Mouse (Mus musculus) midbrain, postnatal 0 days (tissue): ENCODE measurements around the gene Gm13287. TPM values are rescaled to one million over a fixed set of nuclear protein-coding genes. Genes with fewer than 3 reads are reported as not detected.
A peak's percentile ranks its signal among the peaks of the same experiment; 100 is the strongest.
"Not testable (repeated sequence)": the region's sequence is repeated elsewhere in the genome, so short reads cannot be mapped to it uniquely, and the experiment has no call there.

Source experiments
- ATAC-seq: fragments of 200-750 bp; cut with Nextera tagmentation; 2 replicates; pipeline ENCODE4 v1.8.0; 2017; ENCODE audit warnings: moderate number of reproducible peaks, mild to moderate bottlenecking, moderate TSS enrichment, moderate library complexity; ENCODE audit not compliant: low FRiP score
- DNase-seq: peaks from one replicate; pipeline ENCODE4 v3.0.0-alpha.2; 2015; ENCODE audit warnings: low spot score
- H3K27ac ChIP-seq: fragments of 300-500 bp; sonication (generic); 2 replicates; pipeline ENCODE4 v1.5.1; 2014; ENCODE audit warnings: low read depth, mild to moderate bottlenecking, low read length, mixed read lengths
- H3K27me3 ChIP-seq: fragments of 300-500 bp; sonication (generic); 2 replicates; pipeline ENCODE4 v1.6.1; 2014; ENCODE audit warnings: low read length, control low read depth, mixed read lengths; ENCODE audit not compliant: insufficient read depth
- H3K36me3 ChIP-seq: fragments of 300-500 bp; sonication (generic); 2 replicates; pipeline ENCODE4 v1.6.1; 2014; ENCODE audit warnings: low read length, control low read depth, mixed read lengths; ENCODE audit not compliant: insufficient read depth
- H3K4me1 ChIP-seq: fragments of 300-500 bp; sonication (generic); 2 replicates; pipeline ENCODE4 v1.6.1; 2014; ENCODE audit warnings: mild to moderate bottlenecking, control low read depth, antibody characterized with exemption, low read length, mixed read lengths; ENCODE audit not compliant: insufficient read depth
- H3K4me2 ChIP-seq: fragments of 300-500 bp; sonication (generic); 2 replicates; pipeline ENCODE4 v1.6.1; 2014; ENCODE audit warnings: low read depth, mild to moderate bottlenecking, low read length, mixed read lengths; ENCODE audit not compliant: poor library complexity, severe bottlenecking
- H3K4me3 ChIP-seq: fragments of 300-500 bp; sonication (generic); 2 replicates; pipeline ENCODE4 v1.5.1; 2014; ENCODE audit warnings: low read depth, mild to moderate bottlenecking, low read length, moderate library complexity
- H3K9ac ChIP-seq: fragments of 300-500 bp; sonication (generic); replicated peaks from 2 replicates; pipeline ENCODE4 v1.6.1; 2014; ENCODE audit warnings: mild to moderate bottlenecking, low read length, moderate library complexity, mixed read lengths; ENCODE audit not compliant: poor library complexity, severe bottlenecking
- H3K9me3 ChIP-seq: fragments of 300-500 bp; sonication (generic); 2 replicates; pipeline ENCODE4 v1.6.1; 2016; ENCODE audit warnings: low read length, control low read depth
- CTCF ChIP-seq: IDR thresholded peaks from 2 replicates; pipeline ENCODE4 v1.5.1; 2016; ENCODE audit warnings: antibody characterized with exemption, mild to moderate bottlenecking
- WGBS: fragments of 180-500 bp; shearing (Covaris S2); extraction: QIAGEN DNeasy Blood & Tissue Kit; methylation state at CpG from one replicate; pipeline ENCODE4 v1.1.7; 2014; 5-methylcytosine and 5-hydroxymethylcytosine counted together
- polyA plus RNA-seq: library from polyadenylated mRNA; unstranded; fragments of >200 nt; fragmentation: Nextera tagmentation; extraction: Ambion mirVana; gene quantifications from 2 replicates; pipeline ENCODE4 v1.2.1, GENCODE M21; 2015
- total RNA-seq: library from RNA; depleted of rRNA; stranded (reverse); fragments of >200 nt; gene quantifications from 2 replicates; pipeline ENCODE4 v1.2.3, GENCODE M21; 2014

Gene Gm13287
- total and polyA plus RNA-seq, 2 experiments from 2014 or later, result not detected

DNA sequence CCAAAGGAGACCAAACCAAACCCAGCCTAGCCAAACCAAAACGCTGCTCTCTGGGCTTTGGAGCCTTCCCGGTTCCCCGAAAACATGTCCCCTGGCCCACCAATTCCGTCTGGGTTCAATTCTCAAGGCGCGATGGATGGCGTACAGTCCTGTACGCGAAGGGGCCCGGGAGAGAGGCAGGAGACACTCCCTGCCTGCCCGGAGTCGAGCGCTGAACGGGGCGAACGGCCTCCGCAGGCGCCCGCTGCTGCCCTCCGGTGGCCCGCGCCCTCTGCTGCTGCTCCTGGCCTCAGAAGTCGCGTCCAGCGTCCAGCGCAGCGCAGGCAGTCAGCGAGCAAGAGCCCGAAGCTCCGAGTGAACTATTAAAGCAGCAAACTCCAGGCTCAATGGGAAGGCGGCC, 20.7 kb upstream of the Gm13287 start:
- H3K36me3 ChIP-seq, H3K9me3 ChIP-seq, H3K4me2 ChIP-seq, H3K9ac ChIP-seq, H3K4me1 ChIP-seq, H3K27me3 ChIP-seq, ATAC-seq, H3K27ac ChIP-seq, H3K4me3 ChIP-seq, DNase-seq: not testable (repeated sequence)
- TF ChIP-seq CTCF, result 0 out of 2 replicates have a peak, but pooled peaks have one; percentile 12
- no CpG with 5 or more reads among the region's 31 CpGs for WGBS

GRCm38 (mm10) chr4:88785409-88785808, 17.6 kb upstream of the Gm13287 start, which contains the start of gene Gm13276:
Gene Gm13276 (plus strand): TSS chr4:88785709.
- not testable (repeated sequence) for H3K4me2 ChIP-seq, H3K9me3 ChIP-seq, H3K36me3 ChIP-seq, H3K4me1 ChIP-seq, H3K4me3 ChIP-seq, H3K9ac ChIP-seq, ATAC-seq, DNase-seq, H3K27me3 ChIP-seq, H3K27ac ChIP-seq
- WGBS, result no CpG with 5 or more reads among the region's 27 CpGs

GRCm38 (mm10) chr4:88788402-88788801, 14.7 kb upstream of the Gm13287 start, which contains the start of gene Gm13277:
Gene Gm13277 (plus strand): TSS chr4:88788632.
- not testable (repeated sequence) for H3K4me1 ChIP-seq, ATAC-seq, DNase-seq, H3K9me3 ChIP-seq, H3K9ac ChIP-seq, H3K27ac ChIP-seq, H3K4me2 ChIP-seq, H3K27me3 ChIP-seq, H3K36me3 ChIP-seq, H3K4me3 ChIP-seq
- peak; percentile 59 for TF ChIP-seq CTCF
- WGBS, result no CpG with 5 or more reads among the region's 28 CpGs

- not testable (repeated sequence) for H3K9me3 ChIP-seq, H3K4me3 ChIP-seq, H3K4me1 ChIP-seq, H3K27ac ChIP-seq, H3K9ac ChIP-seq, H3K36me3 ChIP-seq, DNase-seq, ATAC-seq, H3K4me2 ChIP-seq, H3K27me3 ChIP-seq
- WGBS, result no CpG with 5 or more reads among the region's 28 CpGs
Measured at GRCm38 (mm10) chr4:88791250-88791649, 11.8 kb upstream of the Gm13287 start, which contains the start of gene Gm13278. Gene Gm13278 (plus strand): TSS chr4:88791550.

DNA sequence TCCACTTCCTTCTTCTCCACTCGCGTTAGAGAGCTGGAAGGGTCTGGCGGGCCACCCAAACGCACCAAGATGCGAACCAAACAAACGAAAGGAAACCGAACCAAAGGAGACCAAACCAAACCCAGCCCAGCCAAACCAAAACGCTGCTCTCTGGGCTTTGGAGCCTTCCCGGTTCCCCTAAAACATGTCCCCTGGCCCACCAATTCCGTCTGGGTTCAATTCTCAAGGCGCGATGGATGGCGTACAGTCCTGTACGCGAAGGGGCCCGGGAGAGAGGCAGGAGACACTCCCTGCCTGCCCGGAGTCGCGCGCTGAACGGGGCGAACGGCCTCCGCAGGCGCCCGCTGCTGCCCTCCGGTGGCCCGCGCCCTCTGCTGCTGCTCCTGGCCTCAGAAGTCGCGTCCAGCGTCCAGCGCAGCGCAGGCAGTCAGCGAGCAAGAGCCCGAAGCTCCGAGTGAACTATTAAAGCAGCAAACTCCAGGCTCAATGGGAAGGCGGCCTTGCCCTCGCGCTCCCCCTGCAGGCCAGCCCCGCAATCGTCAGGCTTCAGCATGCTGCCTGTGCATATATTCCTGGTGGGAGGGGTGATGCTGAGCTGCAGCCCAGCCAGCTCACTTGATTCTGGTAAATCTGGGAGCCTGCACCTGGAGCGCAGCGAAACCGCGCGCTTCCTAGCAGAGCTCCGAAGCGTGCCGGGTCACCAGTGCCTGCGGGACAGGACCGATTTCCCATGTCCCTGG, 8.9 kb upstream of the Gm13287 start, which contains the start of gene Gm13275:
Gene Gm13275 (plus strand): TSS at position 552 of the 740 bp plus-strand sequence.
- not testable (repeated sequence) for H3K27ac ChIP-seq, DNase-seq, H3K9ac ChIP-seq, H3K9me3 ChIP-seq, H3K36me3 ChIP-seq, H3K4me2 ChIP-seq, H3K4me1 ChIP-seq, ATAC-seq, H3K27me3 ChIP-seq, H3K4me3 ChIP-seq
- peak; percentile 39 for TF ChIP-seq CTCF
- WGBS, result 0% methylated on average over 8 of the region's 52 CpGs

DNA sequence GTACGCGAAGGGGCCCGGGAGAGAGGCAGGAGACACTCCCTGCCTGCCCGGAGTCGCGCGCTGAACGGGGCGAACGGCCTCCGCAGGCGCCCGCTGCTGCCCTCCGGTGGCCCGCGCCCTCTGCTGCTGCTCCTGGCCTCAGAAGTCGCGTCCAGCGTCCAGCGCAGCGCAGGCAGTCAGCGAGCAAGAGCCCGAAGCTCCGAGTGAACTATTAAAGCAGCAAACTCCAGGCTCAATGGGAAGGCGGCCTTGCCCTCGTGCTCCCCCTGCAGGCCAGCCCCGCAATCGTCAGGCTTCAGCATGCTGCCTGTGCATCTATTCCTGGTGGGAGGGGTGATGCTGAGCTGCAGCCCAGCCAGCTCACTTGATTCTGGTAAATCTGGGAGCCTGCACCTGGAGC, 6.0 kb upstream of the Gm13287 start, which contains the start of gene Gm13279:
Gene Gm13279 (plus strand): TSS at position 301 of the 400 bp plus-strand sequence.
- H3K36me3 ChIP-seq, H3K9me3 ChIP-seq, H3K4me3 ChIP-seq, DNase-seq, H3K4me2 ChIP-seq, H3K9ac ChIP-seq, H3K27me3 ChIP-seq, ATAC-seq, H3K4me1 ChIP-seq, H3K27ac ChIP-seq: not testable (repeated sequence)
- no CpG with 5 or more reads among the region's 28 CpGs for WGBS

GRCm38 (mm10) chr4:88799365-88799764, 3.7 kb upstream of the Gm13287 start, which contains the start of gene Gm13285:
Gene Gm13285 (plus strand): TSS chr4:88799665.
- not testable (repeated sequence) for H3K27ac ChIP-seq, H3K4me1 ChIP-seq, H3K4me3 ChIP-seq, H3K9me3 ChIP-seq, H3K27me3 ChIP-seq, ATAC-seq, H3K9ac ChIP-seq, DNase-seq, H3K4me2 ChIP-seq, H3K36me3 ChIP-seq
- 17% methylated on average over 3 of the region's 7 CpGs for WGBS

- ATAC-seq, H3K4me3 ChIP-seq: not testable (repeated sequence)
Measured at GRCm38 (mm10) chr4:88805231-88805630, 2.2 kb downstream of the Gm13287 start, which contains the start of gene Gm13288. Gene Gm13288 (plus strand): TSS chr4:88805531.

More at GRCm38 (mm10) chr4:88805231-88805630, 2.2 kb downstream of the Gm13287 start, which contains the start of gene Gm13288:
- H3K36me3 ChIP-seq, H3K27me3 ChIP-seq, H3K27ac ChIP-seq, H3K4me1 ChIP-seq, H3K9ac ChIP-seq, DNase-seq, H3K9me3 ChIP-seq: not testable (repeated sequence)
- no CpG with 5 or more reads among the region's 8 CpGs for WGBS
- peak within 1 kb of the TSS; percentile 35 for H3K4me2 ChIP-seq
